Mouse (Mus musculus) stomach, postnatal 0 days (tissue): Measurements from ENCODE around the gene Nedd9.

Experiments used
- CTCF ChIP-seq: IDR thresholded peaks from 2 replicates; pipeline ENCODE4 v1.5.1; 2016; ENCODE audit warnings: antibody characterized with exemption, low read depth, mild to moderate bottlenecking, moderate library complexity
- EP300 ChIP-seq: optimal IDR thresholded peaks from 2 replicates; pipeline ENCODE3; 2016; ENCODE audit warnings: antibody characterized with exemption

GRCm38 (mm10) chr13:41372555-41373460 lies 114.4 kb downstream of the Nedd9 start:
- TF ChIP-seq EP300 (no peak), CTCF (no peak)
